Mouse (Mus musculus): Measurements from ENCODE around the gene Pkn3.

DNA sequence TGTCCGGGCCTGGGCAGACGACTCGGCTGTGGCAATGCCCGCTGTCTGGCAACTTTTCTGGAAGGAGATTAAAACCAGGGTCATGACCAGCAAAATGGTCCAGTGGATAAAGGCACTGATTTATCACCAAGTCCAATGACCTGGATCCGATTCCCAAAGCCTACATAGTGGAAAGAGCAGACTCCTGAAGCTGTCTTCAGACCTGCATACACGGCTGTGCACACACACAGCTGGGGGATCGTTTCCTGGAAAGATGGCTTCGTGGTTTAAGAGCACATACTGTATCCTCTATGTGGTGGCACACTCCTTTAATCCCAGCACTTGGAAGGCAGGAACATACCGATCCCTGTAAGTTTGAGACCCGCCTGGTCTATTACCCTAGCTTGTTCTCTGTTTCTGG lies 39.1 kb upstream of the Pkn3 start:
- no peak for TF ChIP-seq MAX (IDR thresholded peaks at IDR 0.05; ENCODE audit: low read depth)
- TF ChIP-seq CEBPB (IDR thresholded peaks at IDR 0.05; ENCODE audit: insufficient read depth, poor library complexity, severe bottlenecking) = no peak
- TF ChIP-seq POLR2AphosphoS2 (IDR thresholded peaks at IDR 0.05; ENCODE audit: insufficient read length, low read depth) = no peak
